Mouse (Mus musculus) liver, adult 2 months (tissue): ENCODE measurements around the gene Slc2a9.

Experiments
- CTCF ChIP-seq: fragments of 200-500 bp; IDR thresholded peaks from 2 replicates; pipeline ENCODE4 v1.5.1; 2011; ENCODE audit warnings: low read depth, low read length, control low read depth
- POLR2A ChIP-seq: fragments of 200-500 bp; IDR thresholded peaks from 2 replicates; pipeline ENCODE4 v1.6.1; 2011; ENCODE audit warnings: low read length, control low read depth; ENCODE audit not compliant: insufficient read depth; ENCODE audit errors: extremely low read depth

- TF ChIP-seq CTCF (no peak), POLR2A (no peak)
Measured at GRCm38 (mm10) chr5:38538508-38538907, 35.6 kb upstream of the Slc2a9 start.
